Mouse (Mus musculus) midbrain, embryonic 14.5 days (tissue): Measurements from ENCODE around the gene Gm3448. TPM values are rescaled to one million over a fixed set of nuclear protein-coding genes. Genes with fewer than 3 reads are reported as not detected.
"Not testable (repeated sequence)": the region's sequence is repeated elsewhere in the genome, so short reads cannot be mapped to it uniquely, and the experiment has no call there.

Experiments
- ATAC-seq: fragments of 200-750 bp; cut with Nextera tagmentation; 2 replicates; pipeline ENCODE4 v1.8.0; 2017; ENCODE audit warnings: moderate number of reproducible peaks, moderate library complexity; ENCODE audit not compliant: low FRiP score, low TSS enrichment
- DNase-seq: peaks from one replicate; pipeline ENCODE4 v3.0.0-alpha.2; 2015
- H3K27ac ChIP-seq: fragments of 300-500 bp; sonication (generic); replicated peaks from 2 replicates; pipeline ENCODE4 v1.5.1; 2014; ENCODE audit warnings: mild to moderate bottlenecking, low read depth, low read length, moderate library complexity
- H3K27me3 ChIP-seq: fragments of 300-500 bp; sonication (generic); 2 replicates; pipeline ENCODE4 v1.6.1; 2014; ENCODE audit warnings: low read length, control low read depth, mixed read lengths; ENCODE audit not compliant: control insufficient read depth, insufficient read depth
- H3K36me3 ChIP-seq: fragments of 300-500 bp; sonication (generic); 2 replicates; pipeline ENCODE4 v1.6.1; 2014; ENCODE audit warnings: low read length, control low read depth; ENCODE audit not compliant: control insufficient read depth, insufficient read depth
- H3K4me1 ChIP-seq: fragments of 300-500 bp; sonication (generic); 2 replicates; pipeline ENCODE4 v1.6.1; 2014; ENCODE audit warnings: mild to moderate bottlenecking, antibody characterized with exemption, low read length, control low read depth; ENCODE audit not compliant: control insufficient read depth, insufficient read depth
- H3K4me2 ChIP-seq: fragments of 300-500 bp; sonication (generic); 2 replicates; pipeline ENCODE4 v1.6.1; 2014; ENCODE audit warnings: mild to moderate bottlenecking, low read length, moderate library complexity
- H3K4me3 ChIP-seq: fragments of 300-500 bp; sonication (generic); replicated peaks from 2 replicates; pipeline ENCODE4 v1.5.1; 2014; ENCODE audit warnings: low read depth, low read length
- H3K9ac ChIP-seq: fragments of 300-500 bp; sonication (generic); replicated peaks from 2 replicates; pipeline ENCODE4 v1.6.1; 2014; ENCODE audit warnings: mild to moderate bottlenecking, low read length, moderate library complexity
- H3K9me3 ChIP-seq: fragments of 300-500 bp; sonication (generic); 2 replicates; pipeline ENCODE4 v1.6.1; 2016; ENCODE audit warnings: low read length, control low read depth, mixed read lengths; ENCODE audit not compliant: control insufficient read depth
- WGBS: fragments of 180-500 bp; shearing (Covaris S2); extraction: QIAGEN DNeasy Blood & Tissue Kit; methylation state at CpG from one replicate; pipeline ENCODE4 v1.1.7; 2014; 5-methylcytosine and 5-hydroxymethylcytosine counted together
- polyA plus RNA-seq: library from polyadenylated mRNA; unstranded; fragments of >200 nt; fragmentation: Nextera tagmentation; extraction: Ambion mirVana; gene quantifications from 2 replicates; pipeline ENCODE4 v1.2.1, GENCODE M21; 2014

Gm3448 gene
- polyA plus RNA-seq, 1 experiment from 2014 or later: 3.9 TPM

DNA sequence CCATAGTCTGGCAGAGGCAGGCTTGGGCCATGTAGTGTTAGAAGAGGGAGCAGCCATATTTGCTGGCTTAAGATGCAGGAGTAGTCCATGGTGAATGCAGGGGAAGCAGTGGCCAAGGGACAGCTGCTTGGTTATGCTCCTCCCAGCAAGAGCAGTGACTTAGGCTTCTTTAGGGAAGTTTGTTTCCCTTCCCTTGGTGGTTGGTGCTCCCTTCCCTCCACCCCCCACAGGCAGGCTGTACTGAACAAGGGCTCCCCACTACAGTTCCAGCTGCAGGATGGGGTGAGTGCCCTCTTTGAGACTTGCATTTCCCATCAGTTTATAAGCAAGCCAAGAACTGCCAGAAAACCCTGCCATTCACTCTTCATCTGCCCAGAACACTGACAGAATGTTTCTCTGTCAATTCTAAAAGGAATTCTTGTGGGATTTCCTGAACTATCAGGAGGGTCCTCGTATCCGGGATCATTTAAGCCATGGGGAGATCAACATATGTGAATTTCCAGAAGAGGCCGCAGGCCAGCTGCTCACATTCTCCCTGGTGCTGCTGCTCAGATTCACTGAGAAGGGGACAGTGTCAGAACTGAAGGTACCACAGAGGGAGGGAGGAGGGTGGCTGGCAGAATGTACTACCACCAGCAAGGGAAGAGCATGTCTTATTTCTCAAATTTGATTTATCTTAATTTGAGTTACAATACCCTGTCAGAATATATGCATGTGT, 19.7 kb downstream of the Gm3448 start:
- not testable (repeated sequence) for DNase-seq, H3K9ac ChIP-seq, H3K9me3 ChIP-seq, H3K4me1 ChIP-seq, H3K4me3 ChIP-seq, H3K27ac ChIP-seq, H3K4me2 ChIP-seq, H3K27me3 ChIP-seq, ATAC-seq, H3K36me3 ChIP-seq
- WGBS: 75% methylated on average over 3 of the region's 3 CpGs

DNA sequence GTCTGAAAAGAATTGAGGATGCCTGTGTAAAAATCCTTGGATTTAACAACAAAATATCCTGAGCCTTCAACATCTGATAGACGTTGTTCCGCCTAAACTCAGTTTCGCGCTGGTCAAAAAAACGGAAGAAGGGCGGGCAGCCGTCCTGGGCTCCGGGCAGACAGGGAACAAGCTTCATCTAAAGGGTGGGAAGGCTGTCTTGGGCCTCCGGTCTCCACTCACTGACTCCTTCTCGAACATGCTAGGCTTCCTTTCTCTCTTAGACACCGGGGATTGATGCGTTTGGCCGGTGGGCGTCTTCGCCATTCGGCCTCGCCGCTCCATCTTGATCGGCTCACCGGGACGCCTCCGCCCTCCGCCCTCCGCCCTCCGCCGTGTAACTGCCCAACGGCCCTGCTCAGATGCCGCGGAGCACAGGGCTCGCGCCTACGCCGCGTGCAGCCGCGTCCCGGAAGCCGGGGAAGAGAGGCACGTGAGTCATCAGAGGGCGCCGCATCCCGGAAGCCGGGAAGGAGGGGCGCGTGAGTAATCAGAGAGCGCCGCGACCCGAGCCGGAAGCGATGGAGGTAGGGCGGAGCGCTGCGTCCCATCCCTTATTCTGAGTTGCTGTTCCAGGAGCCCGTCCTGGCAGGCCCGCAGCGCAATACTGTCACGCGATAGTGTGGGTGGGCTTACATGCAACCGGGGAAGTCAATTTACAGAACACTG, 31.5 kb downstream of the Gm3448 start, which contains the start of gene Gm3435:
TSS of gene Gm3435 (plus strand) at position 471 of the 708 bp plus-strand sequence.
- H3K4me1 ChIP-seq, H3K27me3 ChIP-seq, H3K4me3 ChIP-seq, H3K9me3 ChIP-seq, H3K27ac ChIP-seq, DNase-seq, H3K4me2 ChIP-seq, H3K9ac ChIP-seq, H3K36me3 ChIP-seq: not testable (repeated sequence)
- WGBS: no CpG with 5 or more reads among the region's 60 CpGs
- ATAC-seq: peak; percentile 98

DNA sequence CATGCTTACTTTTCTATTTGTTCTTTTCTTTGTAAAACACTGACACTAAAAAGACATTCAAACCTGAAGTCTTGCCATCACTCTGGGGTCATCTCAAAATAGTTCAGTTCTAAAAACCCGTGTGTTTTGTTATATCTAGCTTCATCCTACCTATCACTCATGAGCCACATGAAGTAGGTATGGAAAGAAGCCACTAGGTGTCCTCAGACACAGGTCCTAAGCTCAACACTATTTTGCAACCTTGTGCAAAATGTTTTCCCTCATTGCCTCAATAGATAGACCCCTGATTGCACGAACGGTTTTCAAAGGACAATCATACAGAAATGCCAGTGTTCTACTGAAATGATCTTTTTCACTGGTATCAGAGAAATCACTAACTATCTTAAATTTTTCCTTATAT, 32.2 kb downstream of the Gm3448 start:
- ATAC-seq, H3K36me3 ChIP-seq, H3K4me3 ChIP-seq, H3K4me2 ChIP-seq, H3K9me3 ChIP-seq, DNase-seq, H3K9ac ChIP-seq, H3K27ac ChIP-seq, H3K4me1 ChIP-seq, H3K27me3 ChIP-seq: not testable (repeated sequence)
- no CpG with 5 or more reads among the region's 3 CpGs for WGBS

DNA sequence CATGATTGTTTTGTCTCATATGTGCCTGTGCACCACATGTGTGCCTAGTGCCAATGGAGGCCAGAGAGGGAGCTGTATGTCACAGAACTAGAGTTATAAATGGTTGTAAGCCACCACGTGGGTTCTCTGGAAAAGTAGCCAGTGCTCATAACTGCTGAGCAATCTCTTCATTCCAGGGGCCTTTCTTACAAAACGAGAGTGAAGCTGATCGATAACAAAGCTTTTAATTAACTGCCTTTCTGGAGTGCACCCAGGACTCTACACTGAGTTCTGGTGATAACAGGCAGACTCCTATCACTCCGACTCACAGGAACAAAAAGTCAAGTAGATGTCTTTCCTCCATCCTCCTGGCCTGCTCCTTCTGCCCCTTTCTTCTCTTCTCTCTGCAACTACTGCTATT, 41.3 kb downstream of the Gm3448 start:
- not testable (repeated sequence) for H3K27me3 ChIP-seq, H3K4me2 ChIP-seq, H3K27ac ChIP-seq, H3K4me3 ChIP-seq, H3K9me3 ChIP-seq, ATAC-seq, H3K9ac ChIP-seq, H3K36me3 ChIP-seq, DNase-seq, H3K4me1 ChIP-seq
- no CpG with 5 or more reads among the region's 4 CpGs for WGBS

DNA sequence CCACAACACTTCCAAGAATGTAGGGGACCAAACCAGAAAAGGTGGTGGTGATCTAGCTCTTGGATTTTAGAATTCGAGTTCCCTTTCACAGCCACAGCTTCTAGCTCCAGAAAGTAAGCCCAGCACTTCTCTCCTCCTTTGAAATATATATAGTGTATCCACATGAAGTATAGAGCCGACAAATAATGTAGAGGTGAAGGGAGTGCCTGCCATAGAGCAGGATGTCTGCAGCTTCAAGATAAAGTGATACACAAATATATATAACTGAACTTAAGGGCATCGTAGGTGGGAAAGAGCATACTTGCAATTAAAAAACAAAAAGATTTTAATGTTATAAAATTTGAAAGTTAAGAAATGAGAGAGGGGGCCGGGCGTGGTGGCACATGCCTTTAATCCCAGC, 47.2 kb downstream of the Gm3448 start:
- not testable (repeated sequence) for H3K4me2 ChIP-seq, ATAC-seq, H3K36me3 ChIP-seq, H3K27ac ChIP-seq, H3K4me1 ChIP-seq, H3K9me3 ChIP-seq, H3K4me3 ChIP-seq, H3K27me3 ChIP-seq, H3K9ac ChIP-seq, DNase-seq
- WGBS: no CpG with 5 or more reads among the region's 5 CpGs

DNA sequence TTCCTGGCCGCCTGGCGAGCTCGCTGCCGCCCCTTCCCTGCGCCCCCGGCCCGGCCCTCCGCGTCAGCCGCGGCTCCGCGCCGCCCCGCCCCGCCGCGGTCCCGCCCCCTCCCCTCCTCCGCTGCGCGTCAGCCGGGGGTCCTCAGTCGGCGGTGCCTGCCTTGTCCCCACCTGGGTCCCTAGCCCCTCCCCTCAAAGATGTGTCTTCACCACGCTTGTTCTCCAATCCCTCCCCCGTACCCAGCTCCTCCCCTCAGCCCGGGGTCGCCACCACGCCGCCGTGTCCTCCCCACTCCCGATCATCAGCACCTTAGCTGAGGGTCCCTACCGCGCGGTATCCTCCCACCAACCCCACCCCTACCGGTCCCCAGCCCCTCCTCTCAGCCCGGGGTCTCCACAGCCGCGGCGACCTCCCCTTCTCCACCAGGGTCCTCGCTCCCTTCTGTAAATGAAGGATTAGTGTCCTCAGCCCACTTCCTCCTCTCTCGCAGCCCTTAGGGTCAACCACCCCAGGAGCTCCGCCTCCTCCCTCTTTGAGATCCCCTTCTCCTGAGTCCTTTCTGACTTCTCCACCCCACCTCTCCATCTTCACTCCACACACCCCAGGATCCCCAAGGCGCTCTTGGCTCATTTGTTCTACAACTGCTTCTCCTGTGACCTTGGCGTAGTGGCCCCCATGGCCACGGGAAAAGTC, 48.1 kb downstream of the Gm3448 start:
- WGBS: no CpG with 5 or more reads among the region's 47 CpGs
- H3K4me3 ChIP-seq, H3K36me3 ChIP-seq, H3K27ac ChIP-seq, H3K4me1 ChIP-seq, H3K9ac ChIP-seq, H3K4me2 ChIP-seq, H3K27me3 ChIP-seq, DNase-seq, H3K9me3 ChIP-seq: not testable (repeated sequence)
- peak; percentile 93 for ATAC-seq

DNA sequence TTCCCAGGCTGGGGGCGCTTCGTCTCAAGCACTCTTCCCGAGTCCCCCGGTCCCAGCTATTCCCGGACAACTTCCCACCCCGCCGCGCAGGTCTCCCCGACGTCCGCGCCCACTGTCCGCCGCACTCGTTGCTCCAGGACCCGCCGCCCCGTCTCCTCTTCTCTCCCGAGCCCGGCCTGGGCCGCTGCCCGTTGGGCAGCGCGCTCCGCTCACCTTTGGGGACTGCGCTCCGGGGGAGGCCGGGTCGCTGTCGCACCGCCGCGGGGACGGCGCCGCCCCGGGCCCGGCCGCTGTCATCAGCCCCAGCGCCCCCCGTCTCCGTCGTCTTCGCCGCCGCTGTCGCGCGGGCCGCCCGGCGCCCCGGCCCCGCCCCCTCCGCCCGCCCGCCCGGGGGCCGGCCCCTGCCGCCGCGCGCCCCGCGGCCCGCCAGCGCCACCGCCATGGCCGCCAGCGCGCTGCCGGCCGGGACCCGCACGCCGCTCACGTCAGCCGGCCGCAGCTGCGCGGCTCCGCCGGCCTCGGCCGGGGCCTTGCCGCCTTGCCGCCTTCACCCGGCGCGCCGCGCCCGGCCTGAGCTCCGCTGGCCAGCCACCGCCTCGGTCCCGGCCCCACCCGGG, 48.7 kb downstream of the Gm3448 start:
- not testable (repeated sequence) for H3K4me3 ChIP-seq, H3K9ac ChIP-seq, H3K9me3 ChIP-seq, H3K27me3 ChIP-seq, H3K4me1 ChIP-seq, H3K4me2 ChIP-seq, H3K36me3 ChIP-seq, DNase-seq, H3K27ac ChIP-seq
- no CpG with 5 or more reads among the region's 98 CpGs for WGBS
- peak; percentile 83 for ATAC-seq

DNA sequence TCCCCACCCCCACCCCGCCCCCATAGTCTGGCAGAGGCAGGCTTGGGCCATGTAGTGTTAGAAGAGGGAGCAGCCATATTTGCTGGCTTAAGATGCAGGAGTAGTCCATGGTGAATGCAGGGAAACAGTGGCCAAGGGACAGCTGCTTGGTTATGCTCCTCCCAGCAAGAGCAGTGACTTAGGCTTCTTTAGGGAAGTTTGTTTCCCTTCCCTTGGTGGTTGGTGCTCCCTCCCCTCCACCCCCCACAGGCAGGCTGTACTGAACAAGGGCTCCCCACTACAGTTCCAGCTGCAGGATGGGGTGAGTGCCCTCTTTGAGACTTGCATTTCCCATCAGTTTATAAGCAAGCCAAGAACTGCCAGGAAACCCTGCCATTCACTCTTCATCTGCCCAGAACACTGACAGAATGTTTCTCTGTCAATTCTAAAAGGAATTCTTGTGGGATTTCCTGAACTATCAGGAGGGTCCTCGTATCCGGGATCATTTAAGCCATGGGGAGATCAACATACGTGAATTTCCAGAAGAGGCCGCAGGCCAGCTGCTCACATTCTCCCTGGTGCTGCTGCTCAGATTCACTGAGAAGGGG, 51.1 kb downstream of the Gm3448 start:
- H3K9ac ChIP-seq, H3K4me1 ChIP-seq, H3K27ac ChIP-seq, H3K27me3 ChIP-seq, H3K36me3 ChIP-seq, H3K4me3 ChIP-seq, ATAC-seq, H3K4me2 ChIP-seq, H3K9me3 ChIP-seq, DNase-seq: not testable (repeated sequence)
- WGBS: 80% methylated on average over 4 of the region's 5 CpGs
